Mouse (Mus musculus) embryo, embryonic 10.5 days (tissue): ENCODE data around the gene Kcnk7.

Experiments
- DNase-seq: peaks from one replicate; pipeline ENCODE4 v3.0.0-alpha.2; 2015; ENCODE audit warnings: low spot score

Kcnk7 gene

DNA sequence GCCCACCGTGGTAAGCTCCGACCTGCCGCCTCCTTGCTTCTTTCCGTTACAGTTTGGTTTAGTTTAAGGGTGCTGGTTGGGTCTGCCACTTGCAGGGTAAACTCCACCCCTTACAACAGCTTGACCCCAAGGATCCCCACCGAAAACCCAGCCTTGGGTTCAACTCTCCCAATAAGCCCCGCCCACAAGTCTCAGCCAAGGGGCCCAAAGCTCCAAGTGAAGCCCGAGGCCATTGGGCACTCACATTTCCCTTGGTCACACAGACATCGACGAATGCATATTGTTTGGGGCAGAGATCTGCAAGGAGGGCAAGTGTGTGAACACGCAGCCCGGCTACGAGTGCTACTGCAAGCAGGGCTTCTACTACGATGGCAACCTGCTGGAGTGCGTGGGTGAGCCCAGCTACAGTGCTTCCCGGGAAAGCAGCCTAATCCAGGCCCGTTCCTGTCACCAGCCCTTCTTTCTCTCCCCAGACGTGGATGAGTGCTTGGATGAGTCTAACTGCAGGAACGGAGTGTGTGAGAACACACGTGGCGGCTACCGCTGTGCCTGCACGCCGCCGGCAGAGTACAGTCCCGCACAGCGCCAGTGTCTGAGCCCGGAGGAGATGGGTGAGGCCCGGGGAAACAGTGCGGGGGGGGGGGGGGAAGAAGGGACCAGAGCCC lies 52.3 kb downstream of the Kcnk7 start:
- DNase-seq, result peak; percentile 35
